Mouse (Mus musculus): ENCODE results near the gene Timp2.

GRCm38 (mm10) chr11:118322647-118323046 lies 32.9 kb downstream of the Timp2 start:
- TF ChIP-seq CTCF (conservative IDR thresholded peaks at IDR 0.05; ENCODE audit: insufficient read depth, insufficient read length, low read depth, low read length) = no peak
- TF ChIP-seq POLR2A (IDR thresholded peaks at IDR 0.05; ENCODE audit: low read depth, low read length) = no peak
